14 mouse cellular contexts compared by ENCODE assay signal in genomic region chr7:30456487-30456886, GRCm38 (mm10). TPM values are rescaled to one million over a fixed set of nuclear protein-coding genes. Genes with fewer than 3 reads are reported as not detected.
DNase-seq lines count a peak whose midpoint lies in the region; ATAC-seq and TF ChIP-seq lines count a peak whose summit lies in the region.
"Had no signal": no experiment of that assay in that cellular context is flagged by ENCODE, and none has a peak within 500 bp of the region (broad histone marks: within the 10 kb centered on the region; RNA-seq: fewer than 3 reads in every experiment).

No protein-coding gene starts in this region.

- TF ChIP-seq CTCF in midbrain, postnatal 0 days (IDR thresholded peaks at IDR 0.05) = no peak

- peaks cover 100% of the 10 kb centered on the region for H3K27me3 ChIP-seq in heart, embryonic 13.5 days (replicated peaks)
- peaks cover 98% of the 10 kb centered on the region for H3K27me3 ChIP-seq in embryonic facial prominence, embryonic 12.5 days
- H3K27me3 ChIP-seq in hindbrain, embryonic 14.5 days (ENCODE audit: control insufficient read depth, insufficient read depth, low read length) = peaks cover 76% of the 10 kb centered on the region
- peaks cover 63% of the 10 kb centered on the region for H3K27me3 ChIP-seq in midbrain, postnatal 0 days (ENCODE audit: insufficient read depth, low read length)

- intact Hi-C loops in heart, postnatal 14 days (cut with DNase I) = no loop called here

- no peak for DNase-seq in heart, postnatal 14 days
- no peak for DNase-seq in hindbrain, embryonic 14.5 days (ENCODE audit: low spot score)
- no peak for DNase-seq in midbrain, postnatal 0 days (ENCODE audit: low spot score)
- DNase-seq: liver, embryonic 13.5 days; right cerebral cortex, adult 18-20 months had no signal

- no peaks in the 10 kb centered on the region for H3K36me3 ChIP-seq in heart, embryonic 13.5 days
- H3K36me3 ChIP-seq in embryonic facial prominence, embryonic 12.5 days = no peaks in the 10 kb centered on the region
- H3K36me3 ChIP-seq in hindbrain, embryonic 14.5 days (replicated peaks; ENCODE audit: control insufficient read depth, insufficient read depth) = no peaks in the 10 kb centered on the region
- H3K36me3 ChIP-seq in midbrain, postnatal 0 days (ENCODE audit: insufficient read depth, low read length) = no peaks in the 10 kb centered on the region
- H3K36me3 ChIP-seq: liver, embryonic 13.5 days had no signal

- H3K9me3 ChIP-seq in heart, embryonic 13.5 days = no peaks in the 10 kb centered on the region
- no peaks in the 10 kb centered on the region for H3K9me3 ChIP-seq in embryonic facial prominence, embryonic 12.5 days
- H3K9me3 ChIP-seq in hindbrain, embryonic 14.5 days (ENCODE audit: control insufficient read depth, low read length) = no peaks in the 10 kb centered on the region
- no peaks in the 10 kb centered on the region for H3K9me3 ChIP-seq in midbrain, postnatal 0 days (ENCODE audit: low read length)
- H3K9me3 ChIP-seq: liver, embryonic 13.5 days had no signal

- no peak for ATAC-seq in heart, embryonic 13.5 days (ENCODE audit: extremely low read depth, insufficient number of reproducible peaks, low FRiP score, low TSS enrichment)
- no peak for ATAC-seq in embryonic facial prominence, embryonic 12.5 days (ENCODE audit: insufficient number of reproducible peaks, insufficient read depth, low FRiP score, low TSS enrichment)
- no peak for ATAC-seq in hindbrain, embryonic 14.5 days (ENCODE audit: low FRiP score)
- ATAC-seq in midbrain, postnatal 0 days (ENCODE audit: low FRiP score) = no peak
- no peak for ATAC-seq in CD4-positive, CD25-positive, alpha-beta regulatory T cell, adult 4 months
- ATAC-seq in granulocyte monocyte progenitor cell, adult 5-6 weeks (replicated peaks; ENCODE audit: poor library complexity, severe bottlenecking) = no peak
- no peak for ATAC-seq in erythroid progenitor cell, adult 5-6 weeks (replicated peaks; ENCODE audit: low FRiP score, poor library complexity, severe bottlenecking)

- H3K9ac ChIP-seq in heart, embryonic 13.5 days = no peak overlapping the region
- no peak overlapping the region for H3K9ac ChIP-seq in embryonic facial prominence, embryonic 12.5 days
- H3K9ac ChIP-seq in hindbrain, embryonic 14.5 days = 0 out of 2 replicates have a peak overlapping the region, but pooled peaks have one; percentile 4
- H3K9ac ChIP-seq in midbrain, postnatal 0 days (replicated peaks; ENCODE audit: low read length, poor library complexity, severe bottlenecking) = no peak overlapping the region
- H3K9ac ChIP-seq: liver, embryonic 13.5 days had no signal

- WGBS in heart, embryonic 13.5 days = 2% methylated on average over 9 of the region's 9 CpGs
- WGBS in embryonic facial prominence, embryonic 12.5 days = 2% methylated on average over 9 of the region's 9 CpGs
- 1% methylated on average over 9 of the region's 9 CpGs for WGBS in hindbrain, embryonic 14.5 days
- WGBS in midbrain, postnatal 0 days = 2% methylated on average over 9 of the region's 9 CpGs

- H3K27ac ChIP-seq in heart, embryonic 13.5 days (replicated peaks) = no peak overlapping the region
- no peak overlapping the region for H3K27ac ChIP-seq in embryonic facial prominence, embryonic 12.5 days
- H3K27ac ChIP-seq in hindbrain, embryonic 14.5 days = no peak overlapping the region
- no peak overlapping the region for H3K27ac ChIP-seq in midbrain, postnatal 0 days (ENCODE audit: low read depth, low read length)
- H3K27ac ChIP-seq: liver, embryonic 13.5 days had no signal

- H3K4me2 ChIP-seq in heart, embryonic 13.5 days = peak overlapping the region; percentile 46
- H3K4me2 ChIP-seq in embryonic facial prominence, embryonic 12.5 days (replicated peaks) = peak overlapping the region; percentile 37; the same call in 1 of the 2 replicates
- H3K4me2 ChIP-seq in hindbrain, embryonic 14.5 days (replicated peaks) = peak overlapping the region; percentile 52
- peak overlapping the region; percentile 59 for H3K4me2 ChIP-seq in midbrain, postnatal 0 days (ENCODE audit: low read depth, low read length, poor library complexity, severe bottlenecking)
- H3K4me2 ChIP-seq: liver, embryonic 13.5 days had no signal

- H3K4me3 ChIP-seq in heart, embryonic 13.5 days = peak overlapping the region; percentile 27
- peak overlapping the region; percentile 13; the same call in 1 of the 2 replicates for H3K4me3 ChIP-seq in embryonic facial prominence, embryonic 12.5 days
- peak overlapping the region; percentile 22 for H3K4me3 ChIP-seq in hindbrain, embryonic 14.5 days (replicated peaks; ENCODE audit: low read length)
- H3K4me3 ChIP-seq in midbrain, postnatal 0 days (ENCODE audit: low read depth, low read length) = peak overlapping the region; percentile 29; the same call in 1 of the 2 replicates
- H3K4me3 ChIP-seq: liver, embryonic 13.5 days had no signal

- H3K4me1 ChIP-seq in heart, embryonic 13.5 days = peaks cover 17% of the 10 kb centered on the region
- peaks cover 15% of the 10 kb centered on the region; the same call in 1 of the 2 replicates for H3K4me1 ChIP-seq in embryonic facial prominence, embryonic 12.5 days
- H3K4me1 ChIP-seq in hindbrain, embryonic 14.5 days (replicated peaks; ENCODE audit: control insufficient read depth, insufficient read depth, low read length) = peaks cover 22% of the 10 kb centered on the region
- H3K4me1 ChIP-seq in midbrain, postnatal 0 days (ENCODE audit: insufficient read depth, low read length) = peaks cover 8% of the 10 kb centered on the region; the same call in 1 of the 2 replicates

RNA-seq across cellular contexts. Expression of gene Kirrel2, which starts 1.0 kb away (rescaled TPM):
- polyA plus RNA-seq in heart, embryonic 13.5 days (2015; fragmentation: Nextera tagmentation; extraction: Ambion mirVana) = 0.45 and 0.49 TPM in 2 replicates
- not detected for total RNA-seq in heart, postnatal 14 days (2021)
- 0.46 and 0.52 TPM in 2 replicates for polyA plus RNA-seq in embryonic facial prominence, embryonic 12.5 days (2016; fragmentation: Nextera tagmentation; extraction: Ambion mirVana)
- 1.8 and 2.4 TPM in 2 replicates for polyA plus RNA-seq in hindbrain, embryonic 14.5 days (2014; fragmentation: Nextera tagmentation; extraction: Ambion mirVana)
- total RNA-seq in midbrain, postnatal 0 days (2014; rRNA removed) = 0.99 and 4.9 TPM in 2 replicates
- polyA plus RNA-seq in midbrain, postnatal 0 days (2015; fragmentation: Nextera tagmentation; extraction: Ambion mirVana) = 0.32 and 0.43 TPM in 2 replicates
- not detected for polyA plus RNA-seq in CD4-positive, CD25-positive, alpha-beta regulatory T cell, adult 4 months (2017; shearing (Covaris generic))
- total RNA-seq in granulocyte monocyte progenitor cell, adult 5-6 weeks (2014; fragmentation: Nextera tagmentation) = not detected in 2 replicates
- total RNA-seq in granulocyte monocyte progenitor cell, adult 5-6 weeks (2017) = not detected in 2 replicates
- total RNA-seq in erythroid progenitor cell, adult 5-6 weeks (2015; ENCODE audit: low replicate concordance) = not detected in 2 replicates
- not detected in 2 replicates for total RNA-seq in erythroid progenitor cell, adult 5-6 weeks (2017; ENCODE audit: low replicate concordance)
- total RNA-seq: heart, postnatal 25 days; megakaryocyte-erythroid progenitor cell, adult 5-6 weeks had no signal

RNA-seq across cellular contexts. Expression of gene Nphs1, which starts 1.6 kb away (rescaled TPM):
- 0.12 TPM in 1 of 2 replicates, not detected in the other for polyA plus RNA-seq in heart, embryonic 13.5 days (2015; fragmentation: Nextera tagmentation; extraction: Ambion mirVana)
- total RNA-seq in heart, postnatal 14 days (2021) = not detected
- 0.10 and 0.29 TPM in 2 replicates for polyA plus RNA-seq in embryonic facial prominence, embryonic 12.5 days (2016; fragmentation: Nextera tagmentation; extraction: Ambion mirVana)
- polyA plus RNA-seq in hindbrain, embryonic 14.5 days (2014; fragmentation: Nextera tagmentation; extraction: Ambion mirVana) = 0.54 and 0.83 TPM in 2 replicates
- total RNA-seq in midbrain, postnatal 0 days (2014; rRNA removed) = 0.33 TPM in 1 of 2 replicates, not detected in the other
- 0.11 TPM in 1 of 2 replicates, not detected in the other for polyA plus RNA-seq in midbrain, postnatal 0 days (2015; fragmentation: Nextera tagmentation; extraction: Ambion mirVana)
- polyA plus RNA-seq in CD4-positive, CD25-positive, alpha-beta regulatory T cell, adult 4 months (2017; shearing (Covaris generic)) = not detected
- total RNA-seq in granulocyte monocyte progenitor cell, adult 5-6 weeks (2014; fragmentation: Nextera tagmentation) = not detected in 2 replicates
- total RNA-seq in granulocyte monocyte progenitor cell, adult 5-6 weeks (2017) = 0.56 and 0.57 TPM in 2 replicates
- total RNA-seq in erythroid progenitor cell, adult 5-6 weeks (2015; ENCODE audit: low replicate concordance) = not detected in 2 replicates
- 1.2 TPM in 1 of 2 replicates, not detected in the other for total RNA-seq in erythroid progenitor cell, adult 5-6 weeks (2017; ENCODE audit: low replicate concordance)
- total RNA-seq: heart, postnatal 25 days had no signal
- polyA plus RNA-seq: embryonic facial prominence, embryonic 11.5 days had no signal

RNA-seq across cellular contexts. Expression of gene Aplp1, which starts 11.2 kb away (rescaled TPM):
- 26.8 and 29.5 TPM in 2 replicates for polyA plus RNA-seq in heart, embryonic 13.5 days (2015; fragmentation: Nextera tagmentation; extraction: Ambion mirVana)
- total RNA-seq in heart, postnatal 14 days (2021) = 1 to 10 TPM; 4.0 to 4.4 TPM
- 66.5 and 74.7 TPM in 2 replicates for polyA plus RNA-seq in embryonic facial prominence, embryonic 12.5 days (2016; fragmentation: Nextera tagmentation; extraction: Ambion mirVana)
- polyA plus RNA-seq in hindbrain, embryonic 14.5 days (2014; fragmentation: Nextera tagmentation; extraction: Ambion mirVana) = 690 and 752 TPM in 2 replicates
- 923 and 924 TPM in 2 replicates for total RNA-seq in midbrain, postnatal 0 days (2014; rRNA removed)
- 811 and 814 TPM in 2 replicates for polyA plus RNA-seq in midbrain, postnatal 0 days (2015; fragmentation: Nextera tagmentation; extraction: Ambion mirVana)
- polyA plus RNA-seq in CD4-positive, CD25-positive, alpha-beta regulatory T cell, adult 4 months (2017; shearing (Covaris generic)) = 1 to 10 TPM; 3.1 to 3.5 TPM
- not detected in 2 replicates for total RNA-seq in granulocyte monocyte progenitor cell, adult 5-6 weeks (2014; fragmentation: Nextera tagmentation)
- not detected in 2 replicates for total RNA-seq in granulocyte monocyte progenitor cell, adult 5-6 weeks (2017)
- not detected in 2 replicates for total RNA-seq in erythroid progenitor cell, adult 5-6 weeks (2015; ENCODE audit: low replicate concordance)
- not detected in 2 replicates for total RNA-seq in erythroid progenitor cell, adult 5-6 weeks (2017; ENCODE audit: low replicate concordance)
- total RNA-seq: megakaryocyte-erythroid progenitor cell, adult 5-6 weeks had no signal

RNA-seq across cellular contexts. Expression of gene Nfkbid, which starts 35.0 kb away (rescaled TPM):
- 1.2 and 1.4 TPM in 2 replicates for polyA plus RNA-seq in heart, embryonic 13.5 days (2015; fragmentation: Nextera tagmentation; extraction: Ambion mirVana)
- under 1 TPM; 0.67 to 0.71 TPM for total RNA-seq in heart, postnatal 14 days (2021)
- 2.1 and 2.9 TPM in 2 replicates for polyA plus RNA-seq in embryonic facial prominence, embryonic 12.5 days (2016; fragmentation: Nextera tagmentation; extraction: Ambion mirVana)
- polyA plus RNA-seq in hindbrain, embryonic 14.5 days (2014; fragmentation: Nextera tagmentation; extraction: Ambion mirVana) = 1.8 and 2.9 TPM in 2 replicates
- total RNA-seq in midbrain, postnatal 0 days (2014; rRNA removed) = 2.1 and 2.2 TPM in 2 replicates
- polyA plus RNA-seq in midbrain, postnatal 0 days (2015; fragmentation: Nextera tagmentation; extraction: Ambion mirVana) = 2.2 and 2.8 TPM in 2 replicates
- 10 to 100 TPM; 39.2 to 44.4 TPM for polyA plus RNA-seq in CD4-positive, CD25-positive, alpha-beta regulatory T cell, adult 4 months (2017; shearing (Covaris generic))
- total RNA-seq in granulocyte monocyte progenitor cell, adult 5-6 weeks (2014; fragmentation: Nextera tagmentation) = 16.0 and 16.3 TPM in 2 replicates
- 6.8 and 15.1 TPM in 2 replicates for total RNA-seq in granulocyte monocyte progenitor cell, adult 5-6 weeks (2017)
- 7.2 and 20.1 TPM in 2 replicates for total RNA-seq in erythroid progenitor cell, adult 5-6 weeks (2015; ENCODE audit: low replicate concordance)
- 2.6 and 4.1 TPM in 2 replicates for total RNA-seq in erythroid progenitor cell, adult 5-6 weeks (2017; ENCODE audit: low replicate concordance)

RNA-seq across cellular contexts. Expression of gene Hcst, which starts 36.8 kb away (rescaled TPM):
- 0.66 and 0.90 TPM in 2 replicates for polyA plus RNA-seq in heart, embryonic 13.5 days (2015; fragmentation: Nextera tagmentation; extraction: Ambion mirVana)
- total RNA-seq in heart, postnatal 14 days (2021) = 1 to 10 TPM; 1.2 to 1.3 TPM
- 0.70 and 0.98 TPM in 2 replicates for polyA plus RNA-seq in embryonic facial prominence, embryonic 12.5 days (2016; fragmentation: Nextera tagmentation; extraction: Ambion mirVana)
- polyA plus RNA-seq in hindbrain, embryonic 14.5 days (2014; fragmentation: Nextera tagmentation; extraction: Ambion mirVana) = 1.1 TPM in 1 of 2 replicates, not detected in the other
- total RNA-seq in midbrain, postnatal 0 days (2014; rRNA removed) = not detected in 2 replicates
- polyA plus RNA-seq in midbrain, postnatal 0 days (2015; fragmentation: Nextera tagmentation; extraction: Ambion mirVana) = 0.54 and 0.76 TPM in 2 replicates
- 100 to 1,000 TPM; 356 to 434 TPM for polyA plus RNA-seq in CD4-positive, CD25-positive, alpha-beta regulatory T cell, adult 4 months (2017; shearing (Covaris generic))
- total RNA-seq in granulocyte monocyte progenitor cell, adult 5-6 weeks (2014; fragmentation: Nextera tagmentation) = 64.6 and 70.7 TPM in 2 replicates
- total RNA-seq in granulocyte monocyte progenitor cell, adult 5-6 weeks (2017) = 9.0 and 31.6 TPM in 2 replicates
- total RNA-seq in erythroid progenitor cell, adult 5-6 weeks (2015; ENCODE audit: low replicate concordance) = 3.6 and 18.0 TPM in 2 replicates
- total RNA-seq in erythroid progenitor cell, adult 5-6 weeks (2017; ENCODE audit: low replicate concordance) = 4.1 TPM in 1 of 2 replicates, not detected in the other
- total RNA-seq: heart, postnatal 25 days had no signal
- polyA plus RNA-seq: testis, adult 2 months had no signal
